Mouse (Mus musculus) left cerebral cortex, postnatal 36 days (tissue): ENCODE data around the gene Chml. TPM values are rescaled to one million over a fixed set of nuclear protein-coding genes. Genes with fewer than 3 reads are reported as not detected.

Experiments
- DNase-seq, 2 experiments: peaks; one replicate each; pipeline ENCODE4 v3.0.0; 2021 to 2022; ENCODE audit warnings: low spot score in 2 of 2, mixed read lengths in 1 of 2
- intact Hi-C: fragments of 180-260 bp; cut with DNase I; formaldehyde crosslinking; loops from one replicate; pipeline ENCODE4 v1.15.1; 2025
- total RNA-seq, 2 experiments: library from RNA; stranded (reverse); gene quantifications; 2 replicates each; pipeline ENCODE4 v1.2.3; 2021

Chml gene
- total RNA-seq, result 10 to 100 TPM in 1 of 2 experiments, 1 to 10 TPM in 1; 10.0 to 10.4 TPM

DNA sequence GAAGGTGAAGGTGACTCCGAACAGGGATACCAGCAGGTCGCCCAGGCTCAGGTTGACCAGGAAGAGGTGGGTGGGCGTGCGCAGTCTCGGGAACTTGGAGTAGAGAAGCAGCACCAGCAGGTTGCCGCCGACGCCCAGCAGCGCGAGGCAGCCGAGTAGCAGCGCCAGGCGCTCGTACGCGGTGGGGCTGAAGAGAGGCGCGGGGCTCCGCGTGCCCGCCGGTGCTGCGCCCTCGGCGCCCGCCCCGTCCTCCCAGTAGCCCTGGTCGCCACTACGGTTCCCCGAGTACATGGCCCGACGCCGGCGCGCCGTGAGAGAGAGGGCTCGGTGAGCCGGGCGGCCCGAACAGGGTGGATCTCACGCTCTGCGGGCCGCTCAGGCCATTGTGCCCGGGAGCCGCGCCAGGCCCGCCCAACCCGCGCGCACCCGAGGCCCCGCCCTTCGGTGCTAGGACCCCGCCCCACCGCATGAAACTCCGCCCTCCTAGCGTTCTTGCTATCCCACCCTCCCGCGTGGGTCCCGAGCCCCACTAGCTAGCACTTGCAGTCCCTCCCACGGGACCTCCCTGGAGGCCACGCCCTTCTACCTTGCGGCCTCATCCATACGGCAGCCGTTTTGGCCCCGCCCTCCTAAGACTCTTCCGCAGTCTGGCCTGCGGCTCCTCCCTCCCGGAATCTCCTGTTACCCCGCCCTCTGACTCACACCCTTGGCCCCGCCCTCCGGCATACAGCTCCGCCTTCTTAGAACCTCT is at the start of gene Chml, which contains the start of gene Opn3:
Gene Chml, minus strand, starts transcription at position 656 of the 751 bp plus-strand sequence.
Gene Opn3, minus strand, starts transcription at position 531 of the 751 bp plus-strand sequence.
- intact Hi-C loops, result loop anchor here (5.0 kb wide), 1 partner anchor 190 kb away; the partner anchor contains the start of gene Exo1
- DNase-seq, result peak; percentile 95

DNA sequence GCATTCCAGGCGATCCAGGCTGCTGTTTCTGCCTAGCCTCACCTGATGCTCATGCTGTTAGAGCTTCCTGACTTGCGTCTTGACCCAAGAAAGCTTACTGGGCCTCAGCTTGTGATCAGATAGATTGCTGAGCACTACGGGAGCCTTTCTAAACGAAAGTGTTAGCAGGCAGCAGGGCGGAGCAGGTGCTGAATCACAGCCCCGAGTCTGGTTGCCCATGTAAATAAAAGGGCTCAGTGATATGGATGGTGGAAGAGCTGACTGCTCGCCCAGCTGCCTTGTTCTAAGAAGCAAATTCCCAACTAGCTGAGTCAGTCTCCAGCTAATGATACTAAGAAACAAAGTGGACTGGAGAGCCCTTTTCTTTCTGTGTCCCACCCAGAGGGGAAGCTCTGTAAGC is 33.1 kb upstream of the Chml start:
- intact Hi-C loops, result no loop called here
- DNase-seq, result no peak

DNA sequence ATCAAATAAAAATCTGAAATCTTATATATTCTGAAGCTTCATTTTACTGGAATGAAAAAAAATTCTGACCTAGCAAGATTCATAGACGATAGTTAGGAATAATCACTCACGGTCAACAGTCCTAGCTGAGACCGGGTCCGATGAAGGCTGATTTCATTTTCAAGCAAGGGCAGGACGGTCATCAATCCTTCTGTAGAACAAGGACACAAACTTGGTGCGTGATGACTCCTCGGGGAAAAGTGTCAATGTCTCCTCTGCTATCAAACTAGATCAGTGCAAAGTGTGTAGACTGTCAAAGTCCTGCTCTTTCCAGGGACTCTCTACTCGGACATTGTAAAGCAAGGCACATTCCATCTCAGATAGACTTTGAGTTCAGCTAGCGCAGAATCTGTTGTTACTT is 24.1 kb upstream of the Chml start:
- intact Hi-C loops, result no loop called here
- DNase-seq, result no peak

DNA sequence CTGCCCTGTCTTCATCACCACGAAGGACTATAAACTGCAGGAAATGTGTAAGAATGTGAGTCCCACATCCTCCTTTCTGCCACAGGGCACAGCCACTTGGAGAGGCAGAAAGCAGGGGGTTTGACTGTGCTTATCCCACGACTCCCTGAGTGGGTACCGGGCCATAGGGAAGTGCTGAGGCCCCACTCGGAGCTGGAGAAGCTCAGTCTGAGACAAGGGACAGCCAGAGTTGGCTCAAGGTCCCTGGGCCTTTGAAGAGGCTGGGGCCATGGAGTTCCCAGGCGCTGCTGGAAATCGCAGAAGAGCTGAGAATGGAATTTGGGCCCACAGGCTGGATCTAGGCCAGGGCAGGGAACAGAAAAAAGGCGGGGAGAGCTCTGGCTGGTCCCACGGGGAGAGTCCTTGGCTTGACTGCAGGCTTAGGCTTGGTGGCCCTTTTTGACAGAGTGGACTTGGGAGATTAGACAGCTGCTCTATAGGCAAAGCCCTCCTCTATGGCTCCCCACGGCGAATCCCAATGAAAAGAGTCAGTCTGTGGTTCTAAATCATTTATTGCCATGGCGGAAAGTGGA is 19.7 kb upstream of the Chml start:
- intact Hi-C loops, result no loop called here
- DNase-seq, result no peak

DNA sequence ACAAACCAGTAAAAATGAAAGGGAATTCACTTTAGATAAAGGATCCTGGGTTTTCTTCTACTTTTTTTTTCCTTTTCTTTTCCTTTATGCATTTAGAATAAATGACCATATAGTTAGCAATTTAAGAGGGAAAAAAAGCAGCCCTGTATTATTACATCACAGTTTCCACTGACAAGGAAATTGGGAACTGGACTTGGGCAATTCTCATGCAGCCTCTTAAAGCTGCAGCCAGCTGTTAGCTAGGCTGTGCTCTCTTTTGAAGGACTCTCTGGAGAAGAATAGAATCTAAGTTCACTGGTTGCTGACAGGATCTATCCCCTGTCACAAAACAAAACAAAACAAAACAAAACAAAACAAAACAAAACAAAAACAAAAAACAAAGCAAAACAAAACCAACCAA is 15.3 kb upstream of the Chml start:
- intact Hi-C loops, result no loop called here
- no peak for DNase-seq

DNA sequence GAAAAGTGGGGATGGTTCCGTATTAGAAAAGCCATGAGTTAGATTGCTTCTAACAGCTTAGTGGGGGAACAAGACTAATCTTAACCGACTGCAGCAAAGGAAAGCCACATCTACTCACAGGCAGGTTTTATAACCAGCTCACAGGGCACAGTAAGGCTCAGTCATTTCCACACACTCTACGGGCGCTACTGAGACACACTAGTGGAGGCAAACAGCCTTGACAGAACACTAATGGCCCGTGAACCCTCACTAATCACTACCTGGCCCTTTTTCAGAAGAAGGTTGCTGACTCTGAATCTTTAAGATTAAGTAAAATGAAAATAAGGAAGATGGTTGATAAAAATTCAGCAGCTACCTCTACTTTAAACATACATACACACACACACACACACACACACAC is 14.9 kb upstream of the Chml start:
- intact Hi-C loops, result no loop called here
- DNase-seq, result no peak

DNA sequence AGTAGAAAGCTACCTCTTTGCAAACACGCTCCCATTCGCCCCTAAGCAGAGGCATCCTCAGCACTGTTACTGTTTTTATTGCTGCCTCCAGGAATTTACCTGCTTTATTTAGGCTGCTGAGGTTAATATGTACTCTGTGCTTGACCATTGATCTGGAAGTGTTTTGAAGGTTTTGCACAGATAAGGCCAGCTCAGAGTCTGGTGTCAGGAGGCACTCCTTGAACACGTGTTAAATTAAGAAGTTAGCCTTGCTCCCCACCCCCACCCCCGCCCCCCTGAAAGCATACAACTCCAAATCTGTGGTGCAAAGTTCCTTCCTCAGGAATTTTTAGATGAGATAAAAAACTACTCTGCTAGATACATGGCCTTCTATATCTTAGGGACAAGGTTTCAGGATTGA is 8.4 kb upstream of the Chml start:
- intact Hi-C loops, result no loop called here

DNA sequence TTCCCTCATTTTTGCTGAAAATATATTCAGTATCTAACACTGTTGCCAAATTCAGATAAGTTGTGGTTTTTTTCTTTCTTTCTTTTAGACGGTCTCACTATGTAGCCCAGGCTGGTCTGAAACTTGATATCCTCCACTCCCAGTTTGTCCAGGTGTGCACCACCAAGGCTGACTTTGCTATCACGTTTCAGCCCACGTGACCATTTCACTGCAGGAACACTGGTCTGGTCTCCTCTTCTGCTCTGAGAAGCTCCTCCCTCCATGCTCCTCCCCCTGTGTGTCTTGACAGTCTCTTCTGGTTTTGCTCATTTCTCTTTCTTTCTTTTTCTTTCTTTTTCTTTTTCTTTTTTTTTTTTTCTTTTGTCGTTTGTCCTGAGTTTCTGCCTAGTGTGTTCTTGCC is 7.1 kb upstream of the Chml start:
- intact Hi-C loops, result no loop called here
- DNase-seq, result no peak

More for the DNA sequence above, 8.4 kb upstream of the Chml start:
- DNase-seq, result no peak

DNA sequence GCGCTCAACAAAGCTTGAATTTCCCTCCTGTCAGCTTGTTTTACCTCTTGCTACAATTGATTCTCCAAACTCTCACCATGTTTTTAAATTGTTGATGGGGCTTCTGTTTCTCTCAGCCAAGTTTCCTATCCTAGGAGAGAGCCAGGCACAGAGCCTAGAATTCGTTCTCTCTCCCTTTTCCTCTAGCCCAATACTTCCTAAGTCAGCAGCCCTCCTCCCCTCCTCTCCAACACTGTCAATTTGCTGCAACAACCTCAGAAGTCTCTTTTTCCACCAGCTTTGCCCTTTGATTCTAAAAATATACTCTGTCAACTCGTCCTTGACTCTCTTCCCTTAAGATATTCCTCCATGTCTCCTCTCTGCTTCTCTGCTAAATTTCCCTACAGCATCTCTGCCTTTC is 6.7 kb upstream of the Chml start:
- intact Hi-C loops, result no loop called here
- DNase-seq, result no peak

DNA sequence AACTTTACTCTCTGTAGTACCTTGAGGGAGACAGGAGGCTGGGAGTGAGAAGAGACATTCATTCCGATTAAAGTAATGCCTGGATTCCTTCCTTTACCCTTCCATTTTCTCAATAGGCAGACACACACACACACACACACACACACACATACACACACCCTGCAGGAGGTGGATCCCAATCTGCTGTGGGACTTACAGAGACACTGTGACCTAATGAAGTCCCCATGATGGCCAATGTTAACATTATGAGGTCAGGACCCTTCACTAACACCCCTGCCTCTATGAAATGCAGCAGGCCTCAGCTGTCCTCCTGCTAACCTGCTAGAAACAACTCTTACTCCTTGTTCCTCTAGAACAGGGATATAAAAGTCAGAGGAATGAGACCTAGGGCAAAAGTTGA is 5.6 kb upstream of the Chml start, which contains the start of gene Wdr64:
Gene Wdr64, plus strand, starts transcription at position 301 of the 400 bp plus-strand sequence.
- DNase-seq, result no peak
- intact Hi-C loops, result no loop called here

DNA sequence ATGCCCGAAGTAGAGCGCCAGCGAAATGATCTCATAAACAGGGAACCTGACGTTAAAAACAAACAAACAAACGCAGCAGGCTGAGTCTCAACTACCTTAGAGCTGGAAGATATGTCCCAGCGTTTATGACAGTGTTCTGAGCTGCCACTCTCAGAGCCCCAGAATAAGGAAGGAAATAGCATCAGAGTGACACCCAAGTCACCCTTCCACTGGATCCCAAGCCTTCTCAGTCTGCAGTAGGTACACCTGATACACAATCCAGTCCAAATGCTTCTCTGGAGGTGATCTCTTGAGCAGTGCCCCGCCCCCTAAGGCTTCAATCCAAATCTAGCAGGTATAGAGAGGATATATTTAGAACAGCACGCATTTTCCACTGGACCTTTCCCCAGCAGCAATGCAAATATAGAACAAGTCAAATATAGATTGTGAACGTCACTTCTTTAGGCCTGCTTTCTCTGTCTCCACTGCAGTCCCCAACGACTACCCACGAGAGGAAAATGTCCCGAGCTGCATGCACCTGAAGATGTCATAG is 794 bp upstream of the Chml start:
- peak in 1 of 2 experiments; percentile 16 for DNase-seq
- intact Hi-C loops, result loop anchor here (5.0 kb wide), 1 partner anchor 189 kb away; the partner anchor contains the start of gene Exo1

DNA sequence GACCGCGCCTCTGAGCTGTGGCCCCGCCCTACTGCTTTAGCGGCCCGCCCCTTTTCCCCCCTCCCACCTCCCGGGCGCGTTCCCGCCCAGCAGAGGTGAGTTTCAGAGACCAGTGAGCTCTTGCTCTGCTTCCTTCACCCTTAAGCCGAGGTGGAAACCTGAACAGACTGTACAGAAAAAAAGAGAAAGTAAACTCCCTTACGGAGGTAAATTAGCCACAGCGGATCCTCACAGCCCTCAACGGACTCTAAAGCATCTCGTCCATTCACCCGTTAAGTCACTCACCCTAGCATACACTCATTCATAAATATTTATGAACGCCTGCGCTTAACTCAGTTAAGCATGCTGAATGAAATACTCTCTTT is 278 bp upstream of the Chml start:
- DNase-seq, result no peak
- intact Hi-C loops, result loop anchor here (5.0 kb wide), 1 partner anchor 189 kb away; the partner anchor contains the start of gene Exo1

DNA sequence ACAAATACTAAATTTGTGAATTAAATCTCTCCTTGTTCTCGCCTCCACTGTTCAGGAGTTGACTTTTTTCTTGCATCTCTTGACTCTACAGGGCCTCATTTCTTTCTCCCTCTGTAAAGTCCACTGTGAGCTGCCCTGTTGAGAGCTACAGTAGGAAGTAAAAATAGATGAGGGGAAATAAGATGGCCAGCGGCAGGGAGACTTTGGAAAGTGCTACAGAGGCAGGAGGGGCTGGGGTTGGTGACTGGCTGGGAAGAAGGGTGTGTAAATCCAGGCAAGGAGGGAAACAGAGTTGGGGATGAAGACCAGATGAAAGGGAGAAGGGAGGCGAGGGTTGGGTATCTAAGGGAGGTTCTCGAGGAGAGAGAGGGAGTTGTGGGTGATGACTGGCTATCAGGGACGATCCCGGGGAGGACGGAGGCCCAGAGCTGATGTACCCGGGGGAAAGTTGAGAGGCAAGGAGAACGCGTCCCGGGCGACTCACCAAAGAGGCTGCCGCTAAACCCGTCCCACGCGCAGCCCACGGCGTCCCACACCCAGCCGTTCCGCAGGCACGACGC is 935 bp downstream of the Chml start:
- intact Hi-C loops, result loop anchor here (5.0 kb wide), 1 partner anchor 191 kb away; the partner anchor contains the start of gene Exo1
- DNase-seq, result no peak

DNA sequence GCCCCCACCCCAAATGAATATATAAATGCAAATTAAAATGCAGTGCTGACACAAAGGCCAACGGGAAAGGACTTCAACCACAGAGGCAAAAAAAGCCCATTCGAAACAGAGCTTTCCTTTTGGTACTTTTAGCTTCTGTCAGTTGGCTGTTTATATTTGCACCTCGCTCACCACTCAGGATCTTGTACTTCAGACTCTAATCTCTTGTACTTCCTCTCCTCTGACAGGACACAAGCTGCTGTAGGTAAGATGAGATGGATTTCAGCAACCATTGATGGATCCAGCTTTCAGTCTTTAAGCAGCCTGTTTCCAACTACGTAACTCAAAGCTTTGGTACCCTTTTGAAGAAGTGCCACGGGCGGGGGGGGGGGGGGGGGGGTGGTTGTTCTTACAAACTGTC is 11.7 kb downstream of the Chml start:
- intact Hi-C loops, result no loop called here

DNA sequence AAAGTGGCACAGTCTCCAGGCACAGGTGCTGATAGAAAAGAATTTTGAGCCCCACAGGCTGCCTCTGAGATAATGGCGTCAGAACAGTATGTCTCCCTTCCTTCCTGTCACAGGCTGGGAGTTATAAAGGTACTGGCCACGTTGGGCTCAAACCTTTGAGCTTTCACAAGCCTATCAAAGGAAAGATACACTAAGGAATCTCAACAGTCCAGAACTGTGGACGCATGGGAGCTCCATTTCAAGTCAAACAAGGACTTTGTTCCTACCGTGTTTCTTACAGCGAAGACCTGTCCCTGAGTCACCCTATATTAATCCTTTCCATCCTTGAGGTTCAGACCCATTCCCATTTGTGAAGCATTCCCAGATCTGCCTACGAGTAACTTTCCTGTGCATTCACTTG is 15.2 kb downstream of the Chml start:
- DNase-seq, result no peak
- intact Hi-C loops, result loop anchor here (10.0 kb wide), 3 partner anchors 187 to 643 kb away; partner anchors contain the start of gene Gm38100

More for the DNA sequence above, 11.7 kb downstream of the Chml start:
- DNase-seq, result no peak

DNA sequence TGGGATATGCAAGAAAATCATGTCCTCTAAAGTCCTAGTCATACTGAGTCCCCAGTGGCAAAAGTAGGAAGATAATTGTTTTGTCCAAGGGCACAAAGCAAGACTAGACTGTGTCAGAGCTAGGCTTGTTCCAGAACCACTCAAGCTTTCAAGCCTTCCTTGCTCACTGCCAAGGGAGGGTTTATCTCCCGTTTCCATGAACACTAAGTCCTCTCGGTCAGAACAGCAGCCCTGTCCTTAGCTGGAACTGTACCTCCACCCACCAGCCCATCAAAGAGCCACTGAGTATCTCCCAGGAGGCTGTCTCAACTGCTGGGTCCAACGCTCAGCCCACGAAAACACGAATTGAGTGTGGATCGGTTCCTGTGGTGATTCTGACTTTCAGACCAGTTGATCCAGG is 17.6 kb downstream of the Chml start:
- intact Hi-C loops, result loop anchor here (10.0 kb wide), 3 partner anchors 190 to 640 kb away; partner anchors contain the start of gene Gm38100
- DNase-seq, result no peak

DNA sequence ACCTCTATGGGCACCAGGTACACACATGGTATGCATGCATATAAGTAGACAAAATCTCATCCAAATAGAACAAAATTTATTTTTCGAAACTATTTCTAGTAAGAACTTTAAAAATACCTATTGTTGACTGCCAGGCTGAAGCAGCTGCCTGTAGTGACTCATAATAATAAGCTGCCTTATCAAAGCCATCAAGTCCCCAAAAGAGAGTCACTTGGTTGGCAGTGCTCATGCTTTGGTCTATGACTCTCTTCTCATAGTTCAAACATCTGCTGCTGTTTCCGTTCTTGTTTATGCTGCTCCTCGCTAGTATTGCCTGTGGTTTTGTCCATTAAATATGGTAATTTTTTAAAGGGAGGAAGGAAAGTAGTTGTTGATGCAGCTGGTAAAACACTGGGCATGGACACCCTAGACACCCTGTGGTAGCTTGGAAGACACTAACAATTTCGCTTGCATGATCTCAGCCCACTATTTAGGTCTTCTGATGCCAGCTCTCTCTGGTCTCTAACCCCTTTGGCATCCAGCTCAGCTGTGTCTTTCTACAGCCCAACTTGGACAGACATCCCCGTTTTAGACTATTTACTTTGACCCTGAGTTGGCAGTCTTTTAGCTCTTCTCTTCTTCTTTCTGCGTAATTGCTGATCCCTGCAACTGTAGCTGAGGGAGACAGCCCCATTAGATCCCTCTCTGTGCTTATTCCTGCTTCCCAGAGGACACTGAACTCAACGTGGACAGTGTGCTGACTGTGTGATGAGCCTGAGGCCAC is 19.0 kb downstream of the Chml start:
- no peak for DNase-seq
- intact Hi-C loops, result loop anchor here (10.0 kb wide), 3 partner anchors 191 to 639 kb away; partner anchors contain the start of gene Gm38100

DNA sequence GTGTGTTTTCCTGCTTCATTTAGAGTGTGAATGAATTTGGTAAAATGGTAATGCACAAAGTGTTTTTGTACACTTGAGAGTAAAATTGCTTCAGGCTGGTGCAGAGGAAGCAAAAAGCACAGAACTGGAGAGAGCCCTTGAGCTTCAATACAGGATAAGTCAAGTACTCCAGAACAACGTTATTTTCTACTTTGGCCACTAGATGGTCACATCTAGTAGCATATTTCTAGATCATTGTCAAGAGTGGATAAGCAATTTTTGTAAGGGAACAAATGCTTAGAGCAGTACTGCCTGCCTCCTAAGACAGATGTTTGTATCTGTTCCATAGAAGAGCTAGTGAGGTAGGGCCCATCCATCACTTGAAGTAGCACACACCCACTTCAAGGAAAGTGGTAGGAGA is 21.1 kb downstream of the Chml start:
- intact Hi-C loops, result loop anchor here (10.0 kb wide), 3 partner anchors 193 to 637 kb away; partner anchors contain the start of gene Gm38100
- DNase-seq, result no peak

DNA sequence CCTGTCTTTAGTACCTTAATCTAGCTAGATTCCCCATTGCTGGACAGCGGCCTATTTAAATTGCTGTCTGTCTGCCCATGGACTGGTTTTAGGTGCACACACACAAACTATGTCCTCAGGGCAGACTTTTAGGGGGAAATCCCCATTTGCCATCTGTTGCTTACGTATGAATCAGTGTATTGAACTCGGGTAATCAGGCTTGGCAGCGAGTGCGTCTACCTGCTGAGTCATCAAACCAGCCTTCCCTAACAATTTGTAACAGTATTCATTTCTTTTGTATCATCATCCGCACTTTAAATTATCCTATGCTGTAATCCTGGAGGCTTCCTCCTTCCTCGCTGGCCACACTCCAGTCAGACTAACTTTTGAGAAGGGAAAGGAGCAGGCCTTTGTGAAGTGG is 22.7 kb downstream of the Chml start:
- no peak for DNase-seq
- intact Hi-C loops, result loop anchor here (10.0 kb wide), 3 partner anchors 195 to 635 kb away; partner anchors contain the start of gene Gm38100
